Mouse (Mus musculus): ENCODE results near the gene Gadl1. TPM values are rescaled to one million over a fixed set of nuclear protein-coding genes. Genes with fewer than 3 reads are reported as not detected.

Gene Gadl1
- polyA plus RNA-seq, 1 experiment, result not detected

- 55% methylated on average over 8 of the region's 8 CpGs for WGBS
- Histone ChIP-seq H3K27ac (ENCODE audit: insufficient read depth, low read depth, low read length) (no peak overlapping the region), H3K4me3 (ENCODE audit: insufficient read depth, low read depth, low read length) (no peak overlapping the region), H3K4me1 (ENCODE audit: control insufficient read depth, insufficient read depth, low read length) (peaks cover 5% of the 10 kb centered on the region; the same call in 1 of the 2 replicates)
- TF ChIP-seq CTCF (IDR thresholded peaks at IDR 0.05; ENCODE audit: insufficient read depth, low read depth, low read length), result no peak
- no peak for TF ChIP-seq POLR2A (IDR thresholded peaks at IDR 0.05; ENCODE audit: insufficient read depth, low read depth, low read length)
These were observed 209.1 kb downstream of the Gadl1 start for GRCm38 (mm10) chr9:116118332-116118872.

GRCm38 (mm10) chr9:116119990-116120389, 210.7 kb downstream of the Gadl1 start:
- H3K4me3 ChIP-seq (ENCODE audit: insufficient read depth, low read depth, low read length), result no peak overlapping the region
- no peak for TF ChIP-seq CTCF (IDR thresholded peaks at IDR 0.05; ENCODE audit: insufficient read depth, low read depth, low read length)
- TF ChIP-seq POLR2A (IDR thresholded peaks at IDR 0.05; ENCODE audit: insufficient read depth, low read depth, low read length), result no peak
- no peak overlapping the region for H3K27ac ChIP-seq (ENCODE audit: insufficient read depth, low read depth, low read length)
- H3K4me1 ChIP-seq (ENCODE audit: control insufficient read depth, insufficient read depth, low read length), result peaks cover 5% of the 10 kb centered on the region; the same call in 1 of the 2 replicates
- WGBS, result 93% methylated on average over 7 of the region's 7 CpGs

- H3K4me3 ChIP-seq (ENCODE audit: insufficient read depth, low read depth, low read length), result no peak overlapping the region
- WGBS, result 87% methylated on average over 7 of the region's 7 CpGs
- TF ChIP-seq CTCF (IDR thresholded peaks at IDR 0.05; ENCODE audit: insufficient read depth, low read depth, low read length) (no peak), POLR2A (IDR thresholded peaks at IDR 0.05; ENCODE audit: insufficient read depth, low read depth, low read length) (no peak)
- H3K4me1 ChIP-seq (ENCODE audit: control insufficient read depth, insufficient read depth, low read length), result peaks cover 10% of the 10 kb centered on the region; the same call in 1 of the 2 replicates
- no peak overlapping the region for H3K27ac ChIP-seq (ENCODE audit: insufficient read depth, low read depth, low read length)
These were observed 212.2 kb downstream of the Gadl1 start for GRCm38 (mm10) chr9:116121472-116121871.

- Histone ChIP-seq H3K27ac (ENCODE audit: insufficient read depth, low read depth, low read length) (no peak overlapping the region), H3K4me1 (ENCODE audit: control insufficient read depth, insufficient read depth, low read length) (peaks cover 10% of the 10 kb centered on the region; the same call in 1 of the 2 replicates), H3K4me3 (ENCODE audit: insufficient read depth, low read depth, low read length) (no peak overlapping the region)
- TF ChIP-seq POLR2A (IDR thresholded peaks at IDR 0.05; ENCODE audit: insufficient read depth, low read depth, low read length) (no peak), CTCF (IDR thresholded peaks at IDR 0.05; ENCODE audit: insufficient read depth, low read depth, low read length) (no peak)
- 90% methylated on average over 6 of the region's 6 CpGs for WGBS
These were observed 213.3 kb downstream of the Gadl1 start for GRCm38 (mm10) chr9:116122544-116122943.

GRCm38 (mm10) chr9:116122969-116123589, 213.8 kb downstream of the Gadl1 start:
- Histone ChIP-seq H3K4me3 (ENCODE audit: insufficient read depth, low read depth, low read length) (no peak overlapping the region), H3K27ac (ENCODE audit: insufficient read depth, low read depth, low read length) (no peak overlapping the region), H3K4me1 (ENCODE audit: control insufficient read depth, insufficient read depth, low read length) (peaks cover 10% of the 10 kb centered on the region; the same call in 1 of the 2 replicates)
- TF ChIP-seq CTCF (IDR thresholded peaks at IDR 0.05; ENCODE audit: insufficient read depth, low read depth, low read length) (no peak), POLR2A (IDR thresholded peaks at IDR 0.05; ENCODE audit: insufficient read depth, low read depth, low read length) (no peak)
- WGBS, result 61% methylated on average over 9 of the region's 9 CpGs
